25 mouse cellular contexts compared by ENCODE assay signal in genomic region chr16:49662201-49662600, GRCm38 (mm10).
"Had no signal": no experiment of that assay in that cellular context is flagged by ENCODE, and none has a peak within 500 bp of the region (broad histone marks: within the 10 kb centered on the region; RNA-seq: fewer than 3 reads in every experiment).

No protein-coding gene starts in this region.

- H3K36me3 ChIP-seq: heart, embryonic 13.5 days; heart, embryonic 15.5 days; intestine, embryonic 15.5 days; limb, embryonic 13.5 days; limb, embryonic 15.5 days; liver, embryonic 12.5 days had no signal

- H3K27me3 ChIP-seq: heart, embryonic 13.5 days; heart, embryonic 15.5 days; intestine, embryonic 15.5 days; limb, embryonic 13.5 days; limb, embryonic 15.5 days; liver, embryonic 12.5 days had no signal

- H3K4me1 ChIP-seq: heart, embryonic 13.5 days; heart, embryonic 15.5 days; intestine, embryonic 15.5 days; limb, embryonic 15.5 days had no signal

- H3K9me3 ChIP-seq: heart, embryonic 13.5 days; heart, embryonic 15.5 days; intestine, embryonic 15.5 days; limb, embryonic 13.5 days; limb, embryonic 15.5 days; liver, embryonic 12.5 days had no signal

- H3K4me2 ChIP-seq: heart, embryonic 11.5 days; heart, embryonic 13.5 days; heart, embryonic 15.5 days; hindbrain, embryonic 14.5 days; intestine, embryonic 15.5 days; limb, embryonic 13.5 days; limb, embryonic 15.5 days; liver, embryonic 12.5 days had no signal

- H3K9ac ChIP-seq: heart, embryonic 13.5 days; heart, embryonic 15.5 days; hindbrain, embryonic 14.5 days; intestine, embryonic 15.5 days; limb, embryonic 13.5 days; limb, embryonic 15.5 days; liver, embryonic 12.5 days had no signal

- H3K4me3 ChIP-seq: heart, adult 2 months; heart, embryonic 13.5 days; heart, embryonic 15.5 days; intestine, embryonic 15.5 days; limb, embryonic 13.5 days; limb, embryonic 15.5 days; liver, embryonic 12.5 days had no signal

- H3K27ac ChIP-seq: heart, adult 2 months; heart, embryonic 13.5 days; heart, embryonic 15.5 days; hindbrain, embryonic 14.5 days; intestine, embryonic 15.5 days; kidney, postnatal 0 days; limb, embryonic 13.5 days; limb, embryonic 15.5 days; liver, embryonic 12.5 days had no signal

- DNase-seq: gastrocnemius, postnatal 14 days; gastrocnemius, postnatal 36 days; heart, adult 11 months; heart, adult 2 months; heart, postnatal 14 days; heart, postnatal 36 days; kidney, adult 18-20 months; kidney, adult 8-10 months; kidney, postnatal 14 days; kidney, postnatal 36 days; layer of hippocampus, adult 9-11 months; layer of hippocampus, postnatal 36 days; left cerebral cortex, postnatal 4 days had no signal

- ATAC-seq: hindbrain, embryonic 16.5 days; inflammation-experienced regulatory T-cells, adult 6 months; intestine, embryonic 15.5 days; intestine, postnatal 0 days; liver, embryonic 12.5 days had no signal
